Mouse (Mus musculus) neural tube, embryonic 15.5 days (tissue): ENCODE measurements around the gene Myct1. TPM values are rescaled to one million over a fixed set of nuclear protein-coding genes. Genes with fewer than 3 reads are reported as not detected.

Source experiments
- ATAC-seq: fragments of 200-750 bp; cut with Nextera tagmentation; 2 replicates; pipeline ENCODE4 v1.8.0; 2017; ENCODE audit warnings: mild to moderate bottlenecking, moderate TSS enrichment, moderate library complexity; ENCODE audit not compliant: low FRiP score
- H3K27ac ChIP-seq: fragments of 300-500 bp; sonication (generic); replicated peaks from 2 replicates; pipeline ENCODE4 v1.5.1; 2015; ENCODE audit warnings: mild to moderate bottlenecking, inconsistent platforms
- H3K27me3 ChIP-seq: fragments of 300-500 bp; sonication (generic); replicated peaks from 2 replicates; pipeline ENCODE4 v1.6.1; 2015; ENCODE audit warnings: inconsistent platforms
- H3K36me3 ChIP-seq: fragments of 300-500 bp; sonication (generic); 2 replicates; pipeline ENCODE4 v1.6.1; 2015; ENCODE audit warnings: inconsistent platforms
- H3K4me1 ChIP-seq: fragments of 300-500 bp; sonication (generic); 2 replicates; pipeline ENCODE4 v1.6.1; 2015; ENCODE audit warnings: inconsistent platforms
- H3K4me2 ChIP-seq: fragments of 300-500 bp; sonication (generic); 2 replicates; pipeline ENCODE4 v1.6.1; 2015; ENCODE audit warnings: inconsistent platforms, mild to moderate bottlenecking, moderate library complexity
- H3K4me3 ChIP-seq: fragments of 300-500 bp; sonication (generic); replicated peaks from 2 replicates; pipeline ENCODE4 v1.5.1; 2015; ENCODE audit warnings: mild to moderate bottlenecking, inconsistent platforms
- H3K9ac ChIP-seq: fragments of 300-500 bp; sonication (generic); replicated peaks from 2 replicates; pipeline ENCODE4 v1.6.1; 2015; ENCODE audit warnings: mild to moderate bottlenecking, inconsistent platforms
- H3K9me3 ChIP-seq: fragments of 300-500 bp; sonication (generic); replicated peaks from 2 replicates; pipeline ENCODE4 v1.6.1; 2016; ENCODE audit warnings: inconsistent platforms
- WGBS: fragments of 180-500 bp; shearing (Covaris S2); methylation state at CpG from one replicate; pipeline ENCODE4 v1.1.7; 2015; ENCODE audit warnings: mixed read lengths; 5-methylcytosine and 5-hydroxymethylcytosine counted together
- polyA plus RNA-seq: library from polyadenylated mRNA; unstranded; fragments of >200 nt; fragmentation: Nextera tagmentation; extraction: Ambion mirVana; gene quantifications from 2 replicates; pipeline ENCODE4 v1.2.1, GENCODE M21; 2015

Gene Myct1
- polyA plus RNA-seq, 1 experiment from 2014 or later, result 1.0 TPM

- Histone ChIP-seq H3K9ac (no peak overlapping the region), H3K4me1 (no peaks in the 10 kb centered on the region), H3K27me3 (no peaks in the 10 kb centered on the region), H3K4me3 (no peak overlapping the region), H3K4me2 (no peak overlapping the region), H3K27ac (no peak overlapping the region), H3K9me3 (no peaks in the 10 kb centered on the region), H3K36me3 (no peaks in the 10 kb centered on the region)
- 89% methylated on average over 8 of the region's 8 CpGs for WGBS
- ATAC-seq, result no peak
Observed at GRCm38 (mm10) chr10:5570059-5570458, 23.5 kb upstream of the Myct1 start.

GRCm38 (mm10) chr10:5571332-5571731, 22.2 kb upstream of the Myct1 start:
- Histone ChIP-seq H3K27ac (no peak overlapping the region), H3K27me3 (no peaks in the 10 kb centered on the region)
- 80% methylated on average over 5 of the region's 5 CpGs for WGBS

GRCm38 (mm10) chr10:5573328-5573727, 20.2 kb upstream of the Myct1 start:
- Histone ChIP-seq H3K27me3 (no peaks in the 10 kb centered on the region), H3K9me3 (no peaks in the 10 kb centered on the region), H3K36me3 (no peaks in the 10 kb centered on the region), H3K4me2 (no peak overlapping the region), H3K4me3 (no peak overlapping the region), H3K4me1 (no peaks in the 10 kb centered on the region), H3K27ac (no peak overlapping the region), H3K9ac (no peak overlapping the region)
- ATAC-seq, result no peak
- 68% methylated on average over 2 of the region's 2 CpGs for WGBS

More at GRCm38 (mm10) chr10:5571332-5571731, 22.2 kb upstream of the Myct1 start:
- Histone ChIP-seq H3K4me3 (no peak overlapping the region), H3K36me3 (no peaks in the 10 kb centered on the region), H3K4me2 (no peak overlapping the region), H3K9me3 (no peaks in the 10 kb centered on the region), H3K9ac (no peak overlapping the region), H3K4me1 (no peaks in the 10 kb centered on the region)
- ATAC-seq, result no peak

- H3K9ac ChIP-seq, result no peak overlapping the region
- no peaks in the 10 kb centered on the region for H3K36me3 ChIP-seq
- H3K27ac ChIP-seq, result no peak overlapping the region
- no peak overlapping the region for H3K4me3 ChIP-seq
- ATAC-seq, result no peak
- H3K9me3 ChIP-seq, result no peaks in the 10 kb centered on the region; the same call in 1 of the 2 replicates
- no peaks in the 10 kb centered on the region for H3K27me3 ChIP-seq
- WGBS, result 90% methylated on average over 2 of the region's 2 CpGs
- no peaks in the 10 kb centered on the region for H3K4me1 ChIP-seq
- H3K4me2 ChIP-seq, result no peak overlapping the region
Observed at GRCm38 (mm10) chr10:5591061-5591460, 2.5 kb upstream of the Myct1 start.

GRCm38 (mm10) chr10:5591996-5592395, 1.6 kb upstream of the Myct1 start:
- Histone ChIP-seq H3K36me3 (no peaks in the 10 kb centered on the region), H3K4me3 (no peak overlapping the region), H3K4me2 (no peak overlapping the region), H3K4me1 (no peaks in the 10 kb centered on the region), H3K27ac (no peak overlapping the region), H3K27me3 (no peaks in the 10 kb centered on the region), H3K9me3 (no peaks in the 10 kb centered on the region; the same call in 1 of the 2 replicates), H3K9ac (no peak overlapping the region)
- ATAC-seq, result no peak
- 90% methylated on average over 4 of the region's 4 CpGs for WGBS

- no peak for ATAC-seq
- WGBS, result 80% methylated on average over 5 of the region's 5 CpGs
Observed at GRCm38 (mm10) chr10:5594457-5594856, 882 bp downstream of the Myct1 start.

GRCm38 (mm10) chr10:5596559-5596958, 3.0 kb downstream of the Myct1 start:
- Histone ChIP-seq H3K4me3 (no peak overlapping the region), H3K27ac (no peak overlapping the region), H3K4me2 (no peak overlapping the region), H3K36me3 (no peaks in the 10 kb centered on the region), H3K9ac (no peak overlapping the region), H3K4me1 (peaks cover 2% of the 10 kb centered on the region; the same call in 1 of the 2 replicates), H3K27me3 (no peaks in the 10 kb centered on the region), H3K9me3 (no peaks in the 10 kb centered on the region)
- no peak for ATAC-seq
- 54% methylated on average over 6 of the region's 6 CpGs for WGBS

More at GRCm38 (mm10) chr10:5594457-5594856, 882 bp downstream of the Myct1 start:
- H3K36me3 ChIP-seq, result no peaks in the 10 kb centered on the region
- no peaks in the 10 kb centered on the region; the same call in 1 of the 2 replicates for H3K9me3 ChIP-seq
- no peak overlapping the region for H3K27ac ChIP-seq
- H3K27me3 ChIP-seq, result no peaks in the 10 kb centered on the region
- H3K4me3 ChIP-seq, result no peak overlapping the region
- H3K4me1 ChIP-seq, result no peaks in the 10 kb centered on the region
- H3K9ac ChIP-seq, result no peak overlapping the region
- H3K4me2 ChIP-seq, result no peak overlapping the region

- Histone ChIP-seq H3K27me3 (no peaks in the 10 kb centered on the region), H3K4me2 (no peak overlapping the region), H3K27ac (no peak overlapping the region), H3K9ac (no peak overlapping the region), H3K9me3 (no peaks in the 10 kb centered on the region), H3K4me3 (no peak overlapping the region), H3K4me1 (peaks cover 2% of the 10 kb centered on the region; the same call in 1 of the 2 replicates), H3K36me3 (no peaks in the 10 kb centered on the region)
- peak; percentile 90 for ATAC-seq
- WGBS, result 12% methylated on average over 7 of the region's 7 CpGs
Observed at GRCm38 (mm10) chr10:5600123-5600522, 6.5 kb downstream of the Myct1 start.

GRCm38 (mm10) chr10:5603512-5603911, 9.9 kb downstream of the Myct1 start:
- 91% methylated on average over 10 of the region's 10 CpGs for WGBS
- ATAC-seq, result no peak
- H3K27me3 ChIP-seq, result no peaks in the 10 kb centered on the region
- H3K4me3 ChIP-seq, result no peak overlapping the region
- no peak overlapping the region for H3K27ac ChIP-seq
- no peaks in the 10 kb centered on the region for H3K36me3 ChIP-seq
- H3K4me2 ChIP-seq, result no peak overlapping the region
- no peak overlapping the region for H3K9ac ChIP-seq
- H3K4me1 ChIP-seq, result peaks cover 2% of the 10 kb centered on the region; the same call in 1 of the 2 replicates
- H3K9me3 ChIP-seq, result no peaks in the 10 kb centered on the region

GRCm38 (mm10) chr10:5604371-5604770, 10.8 kb downstream of the Myct1 start:
- Histone ChIP-seq H3K4me2 (no peak overlapping the region), H3K4me3 (no peak overlapping the region), H3K9ac (no peak overlapping the region), H3K27ac (no peak overlapping the region), H3K4me1 (peaks cover 2% of the 10 kb centered on the region; the same call in 1 of the 2 replicates), H3K9me3 (no peaks in the 10 kb centered on the region), H3K36me3 (no peaks in the 10 kb centered on the region), H3K27me3 (no peaks in the 10 kb centered on the region)
- WGBS, result 94% methylated on average over 13 of the region's 13 CpGs
- no peak for ATAC-seq

- H3K9me3 ChIP-seq, result no peaks in the 10 kb centered on the region
- H3K4me3 ChIP-seq, result no peak overlapping the region
- 68% methylated on average over 3 of the region's 3 CpGs for WGBS
- H3K4me2 ChIP-seq, result no peak overlapping the region
- H3K36me3 ChIP-seq, result no peaks in the 10 kb centered on the region
- no peak overlapping the region for H3K9ac ChIP-seq
- no peak for ATAC-seq
- H3K27me3 ChIP-seq, result no peaks in the 10 kb centered on the region
- no peak overlapping the region for H3K27ac ChIP-seq
- H3K4me1 ChIP-seq, result no peaks in the 10 kb centered on the region
Observed at GRCm38 (mm10) chr10:5608874-5609273, 15.3 kb downstream of the Myct1 start.

- Histone ChIP-seq H3K4me2 (no peak overlapping the region), H3K4me3 (no peak overlapping the region), H3K36me3 (no peaks in the 10 kb centered on the region), H3K27me3 (no peaks in the 10 kb centered on the region), H3K27ac (no peak overlapping the region), H3K9me3 (no peaks in the 10 kb centered on the region), H3K4me1 (no peaks in the 10 kb centered on the region), H3K9ac (no peak overlapping the region)
- WGBS, result 72% methylated on average over 13 of the region's 13 CpGs
- ATAC-seq, result no peak
Observed at GRCm38 (mm10) chr10:5615186-5616040, 21.8 kb downstream of the Myct1 start.
